Mouse (Mus musculus): ENCODE results near the gene Ebf3. TPM values are rescaled to one million over a fixed set of nuclear protein-coding genes. Genes with fewer than 3 reads are reported as not detected.

Gene Ebf3
- polyA plus RNA-seq, 1 experiment: not detected

DNA sequence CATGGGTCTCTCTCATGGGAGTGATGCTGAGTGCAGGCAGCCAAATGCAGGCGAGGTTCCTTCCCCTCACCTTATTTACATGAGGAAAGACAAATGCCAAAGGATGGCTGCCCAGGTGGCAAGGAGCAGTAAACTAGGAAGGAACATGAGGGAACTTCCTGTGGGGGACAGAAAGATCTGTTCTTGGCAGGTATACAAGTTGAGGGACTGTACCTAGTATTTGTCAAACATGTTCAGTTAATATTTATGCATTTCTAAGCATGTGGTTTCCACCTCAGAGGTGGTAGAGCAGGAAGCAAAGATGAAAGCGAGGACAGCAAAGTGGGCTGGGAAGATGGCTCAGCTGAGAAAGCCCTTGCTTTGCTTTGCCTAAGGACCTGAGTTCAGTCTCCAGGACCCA, 159.6 kb downstream of the Ebf3 start:
- Histone ChIP-seq H3K4me1 (ENCODE audit: control insufficient read depth) (no peaks in the 10 kb centered on the region), H3K9me3 (ENCODE audit: control insufficient read depth, low read length) (peaks cover 2% of the 10 kb centered on the region; the same call in 1 of the 2 replicates), H3K27me3 (ENCODE audit: control insufficient read depth) (no peaks in the 10 kb centered on the region), H3K4me3 (replicated peaks) (no peak overlapping the region), H3K36me3 (ENCODE audit: control insufficient read depth) (no peaks in the 10 kb centered on the region)
- no peak for TF ChIP-seq TAL1 (IDR thresholded peaks at IDR 0.05; ENCODE audit: low read length)
- no peak for TF ChIP-seq GATA1 (IDR thresholded peaks at IDR 0.05; ENCODE audit: low read length)

GRCm38 (mm10) chr7:137151854-137152253, 162.4 kb downstream of the Ebf3 start:
- H3K4me3 ChIP-seq (replicated peaks): no peak overlapping the region
- H3K36me3 ChIP-seq (ENCODE audit: control insufficient read depth): no peaks in the 10 kb centered on the region
- no peaks in the 10 kb centered on the region for H3K4me1 ChIP-seq (ENCODE audit: control insufficient read depth)
- peaks cover 5% of the 10 kb centered on the region for H3K9me3 ChIP-seq (ENCODE audit: control insufficient read depth, low read length)
- no peaks in the 10 kb centered on the region for H3K27me3 ChIP-seq (ENCODE audit: control insufficient read depth)
- no peak for TF ChIP-seq GATA1 (IDR thresholded peaks at IDR 0.05; ENCODE audit: low read length)
- TF ChIP-seq TAL1 (IDR thresholded peaks at IDR 0.05; ENCODE audit: low read length): no peak

GRCm38 (mm10) chr7:137147101-137147500, 167.1 kb downstream of the Ebf3 start:
- TF ChIP-seq TAL1 (IDR thresholded peaks at IDR 0.05; ENCODE audit: low read length): no peak
- no peak for TF ChIP-seq GATA1 (IDR thresholded peaks at IDR 0.05; ENCODE audit: low read length)
- peaks cover 3% of the 10 kb centered on the region for H3K9me3 ChIP-seq (ENCODE audit: control insufficient read depth, low read length)

More at GRCm38 (mm10) chr7:137147101-137147500, 167.1 kb downstream of the Ebf3 start:
- Histone ChIP-seq H3K27me3 (ENCODE audit: control insufficient read depth) (no peaks in the 10 kb centered on the region), H3K4me3 (replicated peaks) (no peak overlapping the region), H3K4me1 (ENCODE audit: control insufficient read depth) (no peaks in the 10 kb centered on the region), H3K36me3 (ENCODE audit: control insufficient read depth) (no peaks in the 10 kb centered on the region)

Other genes starting within 250 kb of the Ebf3 start
- gene 9430038I01Rik, start 96.3 kb upstream of the Ebf3 start, polyA plus RNA-seq (2012): 0.52 and 1.0 TPM in 2 replicates
- 4.3 and 6.8 TPM in 2 replicates for gene Glrx3, start 123.2 kb upstream of the Ebf3 start, polyA plus RNA-seq (2012)

Data from erythroblast, embryonic 14.5 days (primary cell).